Mouse (Mus musculus): ENCODE data around the gene Tbcd. TPM values are rescaled to one million over a fixed set of nuclear protein-coding genes. Genes with fewer than 3 reads are reported as not detected.

Gene Tbcd
- total RNA-seq, 1 experiment from 2014 or later: 17.6 TPM

Other genes with a start within 250 kb of the Tbcd start
- 11.5 and 17.3 TPM in 2 replicates for gene Hexdc, start 247.5 kb upstream of the Tbcd start, total RNA-seq (2017)
- 5.4 and 6.6 TPM in 2 replicates for gene Ogfod3, start 247.2 kb upstream of the Tbcd start, total RNA-seq (2017)
- gene Cybc1, start 222.6 kb upstream of the Tbcd start, total RNA-seq (2017): 116 and 134 TPM in 2 replicates
- gene Narf, start 214.7 kb upstream of the Tbcd start, total RNA-seq (2017): 71.0 and 76.1 TPM in 2 replicates
- 22.1 and 26.4 TPM in 2 replicates for gene Foxk2, start 192.0 kb upstream of the Tbcd start, total RNA-seq (2017)
- 51.9 and 56.8 TPM in 2 replicates for gene Wdr45b, start 97.5 kb upstream of the Tbcd start, total RNA-seq (2017)
- not detected in 2 replicates for gene Rab40b, start 63.7 kb upstream of the Tbcd start, total RNA-seq (2017)
- 4.9 and 5.7 TPM in 2 replicates for gene Fn3krp, start 30.5 kb upstream of the Tbcd start, total RNA-seq (2017)
- 0.25 TPM in 1 of 2 replicates, not detected in the other for gene Fn3k, start 17.0 kb upstream of the Tbcd start, total RNA-seq (2017)
- not detected in 2 replicates for gene Zfp750, start 67.4 kb downstream of the Tbcd start, total RNA-seq (2017)
- gene B3gntl1, start 221.2 kb downstream of the Tbcd start, total RNA-seq (2017): 19.1 and 23.9 TPM in 2 replicates
- 62.1 and 76.2 TPM in 2 replicates for gene Metrnl, start 249.6 kb downstream of the Tbcd start, total RNA-seq (2017)